Mouse (Mus musculus) liver, embryonic 13.5 days (tissue): Measurements from ENCODE around the gene Arsa. TPM values are rescaled to one million over a fixed set of nuclear protein-coding genes. Genes with fewer than 3 reads are reported as not detected.

Experiments
- ATAC-seq: fragments of 200-750 bp; cut with Nextera tagmentation; 2 replicates; pipeline ENCODE4 v1.8.0; 2017; ENCODE audit warnings: low read depth, mild to moderate bottlenecking, moderate number of reproducible peaks, moderate library complexity
- DNase-seq: peaks from one replicate; pipeline ENCODE4 v3.0.0; 2022
- H3K27ac ChIP-seq: fragments of 300-500 bp; sonication (generic); 2 replicates; pipeline ENCODE4 v1.5.1; 2015; ENCODE audit warnings: moderate library complexity, mild to moderate bottlenecking, inconsistent platforms
- H3K27me3 ChIP-seq: fragments of 300-500 bp; sonication (generic); 2 replicates; pipeline ENCODE4 v1.6.1; 2015; ENCODE audit warnings: mild to moderate bottlenecking, inconsistent platforms
- H3K36me3 ChIP-seq: fragments of 300-500 bp; sonication (generic); 2 replicates; pipeline ENCODE4 v1.6.1; 2015; ENCODE audit warnings: mild to moderate bottlenecking, inconsistent platforms
- H3K4me1 ChIP-seq: fragments of 300-500 bp; sonication (generic); replicated peaks from 2 replicates; pipeline ENCODE4 v1.6.1; 2015; ENCODE audit warnings: inconsistent platforms
- H3K4me2 ChIP-seq: fragments of 300-500 bp; sonication (generic); 2 replicates; pipeline ENCODE4 v1.6.1; 2015; ENCODE audit warnings: inconsistent platforms, mild to moderate bottlenecking, moderate library complexity
- H3K4me3 ChIP-seq: fragments of 300-500 bp; sonication (generic); replicated peaks from 2 replicates; pipeline ENCODE4 v1.5.1; 2015; ENCODE audit warnings: mild to moderate bottlenecking, inconsistent platforms
- H3K9ac ChIP-seq: fragments of 300-500 bp; sonication (generic); 2 replicates; pipeline ENCODE4 v1.6.1; 2015; ENCODE audit warnings: mild to moderate bottlenecking, inconsistent platforms
- H3K9me3 ChIP-seq: fragments of 300-500 bp; sonication (generic); replicated peaks from 2 replicates; pipeline ENCODE4 v1.6.1; 2016; ENCODE audit warnings: inconsistent platforms
- WGBS: fragments of 180-500 bp; shearing (Covaris S2); methylation state at CpG from one replicate; pipeline ENCODE4 v1.1.7; 2015; ENCODE audit not compliant: insufficient replicate concordance; 5-methylcytosine and 5-hydroxymethylcytosine counted together
- polyA plus RNA-seq: library from polyadenylated mRNA; unstranded; fragments of >200 nt; fragmentation: Nextera tagmentation; extraction: Ambion mirVana; gene quantifications from 2 replicates; pipeline ENCODE4 v1.2.1, GENCODE M21; 2015

Arsa gene
- polyA plus RNA-seq, 1 experiment from 2014 or later, result 4.9 TPM

- ATAC-seq, result no peak
- no peak for DNase-seq
- Histone ChIP-seq H3K4me2 (no peak overlapping the region), H3K4me1 (peaks cover 31% of the 10 kb centered on the region), H3K9ac (no peak overlapping the region), H3K9me3 (no peaks in the 10 kb centered on the region), H3K36me3 (no peaks in the 10 kb centered on the region), H3K27ac (no peak overlapping the region), H3K27me3 (no peaks in the 10 kb centered on the region), H3K4me3 (no peak overlapping the region)
- 81% methylated on average over 9 of the region's 9 CpGs for WGBS
These were observed 3.9 kb downstream of the Arsa start for GRCm38 (mm10) chr15:89473370-89473769.

DNA sequence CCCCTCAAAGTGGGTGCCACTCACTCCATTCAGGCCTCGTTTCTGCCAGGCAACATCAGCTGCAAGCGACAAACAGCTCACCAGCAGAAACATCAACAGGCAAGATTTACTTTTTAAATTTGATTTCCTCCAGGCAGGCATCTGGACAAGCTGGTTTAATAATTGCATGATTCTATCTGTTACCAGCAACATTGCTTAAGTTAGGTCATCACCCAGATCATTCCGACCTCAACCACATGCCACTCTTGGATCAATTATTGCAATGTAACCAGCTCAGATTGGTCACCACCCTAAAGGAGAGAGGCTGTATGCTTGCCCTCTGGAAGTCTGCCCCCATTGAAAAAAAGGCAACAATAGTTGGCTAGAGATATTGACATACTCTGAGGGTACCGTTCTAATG, 5.7 kb downstream of the Arsa start:
- no peak overlapping the region for H3K4me3 ChIP-seq
- no peak overlapping the region for H3K27ac ChIP-seq
- ATAC-seq (no peak), DNase-seq (no peak)
- H3K4me1 ChIP-seq, result peaks cover 18% of the 10 kb centered on the region
- no peaks in the 10 kb centered on the region for H3K36me3 ChIP-seq
- H3K9me3 ChIP-seq, result no peaks in the 10 kb centered on the region
- 80% methylated on average over 4 of the region's 4 CpGs for WGBS
- H3K9ac ChIP-seq, result no peak overlapping the region
- H3K4me2 ChIP-seq, result no peak overlapping the region
- no peaks in the 10 kb centered on the region for H3K27me3 ChIP-seq

- 29% methylated on average over 2 of the region's 2 CpGs for WGBS
- ATAC-seq (no peak), DNase-seq (no peak)
- Histone ChIP-seq H3K27ac (no peak overlapping the region), H3K27me3 (no peaks in the 10 kb centered on the region), H3K4me1 (no peaks in the 10 kb centered on the region), H3K4me2 (no peak overlapping the region), H3K9me3 (no peaks in the 10 kb centered on the region), H3K4me3 (no peak overlapping the region), H3K9ac (no peak overlapping the region), H3K36me3 (no peaks in the 10 kb centered on the region)
These were observed 8.6 kb downstream of the Arsa start for GRCm38 (mm10) chr15:89468577-89468976.

DNA sequence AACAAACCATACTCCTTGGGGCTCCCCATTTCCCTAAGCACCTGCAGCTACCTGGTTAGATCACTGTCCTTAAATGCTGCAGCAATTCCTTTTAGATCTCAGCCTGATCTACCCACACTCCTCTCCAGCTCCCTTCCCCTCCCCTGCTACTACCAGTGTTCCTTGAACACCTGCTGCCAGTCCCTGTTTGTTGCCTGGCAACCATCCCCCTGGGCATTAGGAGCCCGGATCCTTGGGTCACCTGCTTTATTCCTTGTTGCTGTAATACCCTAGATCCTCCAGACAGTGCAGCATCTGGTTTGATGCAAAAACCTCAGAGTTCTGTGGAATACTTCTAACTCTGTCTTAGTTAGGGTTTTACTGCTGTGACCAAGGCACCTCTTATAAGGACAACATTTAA, 12.2 kb downstream of the Arsa start:
- Histone ChIP-seq H3K9me3 (no peaks in the 10 kb centered on the region), H3K4me1 (no peaks in the 10 kb centered on the region), H3K9ac (no peak overlapping the region), H3K27ac (no peak overlapping the region), H3K36me3 (no peaks in the 10 kb centered on the region), H3K4me3 (no peak overlapping the region), H3K4me2 (no peak overlapping the region), H3K27me3 (peaks cover 18% of the 10 kb centered on the region; the same call in 1 of the 2 replicates)
- no peak for ATAC-seq
- no peak for DNase-seq
- 22% methylated on average over 1 of the region's 1 CpGs for WGBS

DNA sequence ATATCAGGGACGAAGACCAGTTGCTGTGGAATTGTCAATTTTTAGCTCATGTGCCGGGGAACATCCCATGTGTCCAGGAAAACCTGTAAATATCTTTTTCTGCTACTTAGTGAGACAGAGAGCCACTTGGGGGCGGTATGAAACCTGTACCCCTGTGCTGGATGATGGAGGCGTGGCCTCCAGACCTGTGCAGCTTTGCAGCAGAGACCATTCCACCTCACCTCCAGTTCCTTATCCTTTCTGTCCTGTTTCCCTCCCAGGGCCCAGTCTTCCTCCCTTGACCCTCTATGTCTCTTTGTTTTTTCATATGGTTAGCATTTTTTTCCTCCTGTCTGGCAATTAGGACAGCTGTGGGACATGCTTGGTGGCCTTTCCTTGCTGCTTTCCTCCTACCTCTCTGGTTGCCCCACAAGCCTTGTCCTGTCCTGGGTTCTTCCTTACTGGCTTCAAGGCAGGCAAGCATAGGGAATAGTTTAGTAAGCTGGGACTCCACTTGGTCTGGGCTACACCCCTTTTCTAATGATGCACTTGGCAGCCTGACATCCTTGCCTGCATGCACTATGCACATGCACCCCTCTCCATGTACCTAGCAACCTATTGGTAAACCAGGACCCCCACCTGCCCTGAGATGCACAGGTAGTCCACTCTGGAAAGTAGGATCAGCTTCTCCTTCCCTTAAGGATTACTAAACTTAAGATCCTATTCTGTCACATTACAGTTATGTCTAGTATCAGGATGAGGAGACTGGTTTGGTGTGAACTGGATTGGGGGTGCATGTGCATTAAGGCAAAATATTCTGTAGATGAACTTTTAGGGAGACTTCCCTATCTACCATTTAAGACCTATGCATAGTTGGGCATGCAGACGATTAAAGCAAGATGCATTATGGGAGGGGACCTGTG, 13.6 kb downstream of the Arsa start:
- ATAC-seq (no peak), DNase-seq (no peak)
- Histone ChIP-seq H3K27me3 (peaks cover 25% of the 10 kb centered on the region; the same call in 1 of the 2 replicates), H3K27ac (no peak overlapping the region), H3K4me3 (no peak overlapping the region), H3K4me1 (no peaks in the 10 kb centered on the region), H3K9me3 (no peaks in the 10 kb centered on the region), H3K4me2 (no peak overlapping the region), H3K9ac (no peak overlapping the region), H3K36me3 (no peaks in the 10 kb centered on the region)
- WGBS, result 35% methylated on average over 5 of the region's 5 CpGs

- no peak overlapping the region for H3K4me3 ChIP-seq
- no peak overlapping the region for H3K27ac ChIP-seq
- DNase-seq (no peak), ATAC-seq (no peak)
- no peak overlapping the region for H3K9ac ChIP-seq
- WGBS, result 56% methylated on average over 7 of the region's 7 CpGs
- no peaks in the 10 kb centered on the region for H3K9me3 ChIP-seq
- H3K36me3 ChIP-seq, result no peaks in the 10 kb centered on the region
- H3K27me3 ChIP-seq, result peaks cover 37% of the 10 kb centered on the region
- no peak overlapping the region for H3K4me2 ChIP-seq
- no peaks in the 10 kb centered on the region for H3K4me1 ChIP-seq
These were observed 15.0 kb downstream of the Arsa start for GRCm38 (mm10) chr15:89462176-89462575.

DNA sequence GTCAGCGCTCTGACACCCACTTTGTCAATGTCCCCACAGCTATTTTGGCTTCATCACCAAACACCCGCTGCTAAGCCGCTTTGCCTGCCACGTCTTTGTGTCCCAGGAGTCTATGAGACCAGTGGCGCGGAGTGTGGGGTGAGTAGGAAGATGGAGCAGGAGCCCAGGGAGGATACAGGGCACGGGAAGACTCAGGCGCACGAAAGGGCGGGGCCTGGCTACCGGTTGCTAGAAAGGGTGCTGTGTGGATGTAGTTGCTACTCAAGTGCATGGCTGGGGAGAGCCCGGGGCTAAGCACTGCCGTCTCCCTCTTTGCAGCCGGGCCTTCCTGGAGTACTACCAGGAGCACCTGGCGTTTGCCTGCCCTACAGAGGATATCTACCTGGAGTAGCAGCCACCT, 15.9 kb downstream of the Arsa start:
- 62% methylated on average over 15 of the region's 15 CpGs for WGBS
- Histone ChIP-seq H3K4me2 (no peak overlapping the region), H3K27me3 (peaks cover 46% of the 10 kb centered on the region), H3K27ac (no peak overlapping the region), H3K4me1 (no peaks in the 10 kb centered on the region), H3K4me3 (no peak overlapping the region), H3K9ac (no peak overlapping the region), H3K36me3 (no peaks in the 10 kb centered on the region), H3K9me3 (no peaks in the 10 kb centered on the region)
- DNase-seq (no peak), ATAC-seq (no peak)

- Histone ChIP-seq H3K4me3 (no peak overlapping the region), H3K4me1 (no peaks in the 10 kb centered on the region), H3K9ac (no peak overlapping the region), H3K36me3 (no peaks in the 10 kb centered on the region), H3K27me3 (peaks cover 56% of the 10 kb centered on the region), H3K9me3 (no peaks in the 10 kb centered on the region), H3K4me2 (no peak overlapping the region), H3K27ac (no peak overlapping the region)
- ATAC-seq (no peak), DNase-seq (no peak)
- WGBS, result 48% methylated on average over 10 of the region's 10 CpGs
These were observed 16.9 kb downstream of the Arsa start for GRCm38 (mm10) chr15:89460298-89460697.

DNA sequence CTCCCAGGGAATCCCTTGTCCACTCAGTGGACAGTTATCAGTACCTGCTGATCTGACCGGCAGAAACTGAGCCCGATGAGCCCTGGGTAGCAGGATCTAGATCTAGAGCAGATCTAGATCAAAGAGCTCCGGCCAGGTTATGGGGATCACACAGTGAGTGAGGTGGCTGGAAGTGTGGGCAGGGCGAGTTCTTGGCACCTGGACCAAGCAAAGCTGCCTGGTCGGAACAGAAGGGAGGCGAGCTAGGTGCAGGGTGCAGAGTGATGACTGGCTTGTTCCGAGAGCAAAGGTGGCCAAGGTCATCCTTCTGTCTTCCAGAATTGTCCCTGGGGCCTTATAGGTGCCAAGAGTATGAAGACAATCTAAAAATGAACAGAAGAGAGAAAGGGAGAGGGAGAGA, 17.4 kb downstream of the Arsa start:
- Histone ChIP-seq H3K9ac (no peak overlapping the region), H3K4me1 (no peaks in the 10 kb centered on the region), H3K4me3 (no peak overlapping the region), H3K27me3 (peaks cover 61% of the 10 kb centered on the region), H3K4me2 (no peak overlapping the region), H3K9me3 (no peaks in the 10 kb centered on the region), H3K27ac (no peak overlapping the region), H3K36me3 (no peaks in the 10 kb centered on the region)
- no peak for ATAC-seq
- DNase-seq, result no peak
- WGBS, result 55% methylated on average over 7 of the region's 7 CpGs

DNA sequence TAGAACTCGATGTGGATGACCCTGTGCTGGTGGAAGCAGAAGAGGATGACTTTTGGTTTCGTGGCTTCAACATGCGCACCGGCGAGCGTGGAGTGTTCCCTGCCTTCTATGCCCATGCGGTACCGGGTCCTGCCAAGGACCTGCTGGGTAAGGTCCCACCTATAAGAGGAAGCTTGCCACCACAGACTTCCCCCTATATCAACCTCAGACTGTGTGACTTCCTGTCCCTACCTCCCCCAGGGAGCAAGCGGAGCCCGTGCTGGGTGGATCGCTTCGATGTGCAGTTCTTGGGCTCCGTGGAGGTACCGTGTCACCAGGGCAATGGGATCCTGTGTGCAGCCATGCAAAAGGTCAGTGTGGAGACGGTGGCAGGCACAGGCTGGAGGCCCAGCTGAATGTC, 18.3 kb downstream of the Arsa start:
- H3K9ac ChIP-seq, result no peak overlapping the region
- no peak for ATAC-seq
- no peaks in the 10 kb centered on the region for H3K9me3 ChIP-seq
- no peaks in the 10 kb centered on the region for H3K36me3 ChIP-seq
- H3K27me3 ChIP-seq, result peaks cover 70% of the 10 kb centered on the region
- peaks cover 6% of the 10 kb centered on the region for H3K4me1 ChIP-seq
- H3K4me3 ChIP-seq, result no peak overlapping the region
- WGBS, result 36% methylated on average over 15 of the region's 15 CpGs
- no peak overlapping the region for H3K4me2 ChIP-seq
- DNase-seq, result no peak
- H3K27ac ChIP-seq, result no peak overlapping the region

DNA sequence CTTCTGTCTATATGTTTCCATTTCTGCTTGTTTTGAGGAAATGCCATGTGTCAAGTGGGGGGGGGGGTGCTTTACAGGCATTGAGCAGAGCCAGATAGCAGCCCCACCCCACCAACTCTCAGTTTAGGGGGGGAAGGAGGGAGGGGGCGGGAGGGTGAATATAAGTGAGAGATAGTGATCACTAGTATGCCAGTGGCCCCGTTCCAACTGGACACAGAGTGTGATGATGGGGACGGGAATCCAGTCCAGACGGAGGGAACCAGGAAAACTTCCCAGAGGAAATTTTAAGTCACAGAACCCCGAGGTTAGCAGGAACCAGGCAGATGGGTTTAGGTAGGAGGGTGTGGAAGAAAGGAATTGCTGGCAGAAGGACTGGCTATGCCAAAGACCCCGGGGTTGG, 21.6 kb downstream of the Arsa start:
- H3K4me2 ChIP-seq, result no peak overlapping the region
- no peak overlapping the region for H3K9ac ChIP-seq
- peaks cover 73% of the 10 kb centered on the region for H3K27me3 ChIP-seq
- DNase-seq, result no peak
- no peaks in the 10 kb centered on the region for H3K36me3 ChIP-seq
- ATAC-seq, result no peak
- H3K4me1 ChIP-seq, result peaks cover 11% of the 10 kb centered on the region
- no peaks in the 10 kb centered on the region for H3K9me3 ChIP-seq
- WGBS, result 61% methylated on average over 6 of the region's 6 CpGs
- H3K4me3 ChIP-seq, result no peak overlapping the region
- H3K27ac ChIP-seq, result no peak overlapping the region

DNA sequence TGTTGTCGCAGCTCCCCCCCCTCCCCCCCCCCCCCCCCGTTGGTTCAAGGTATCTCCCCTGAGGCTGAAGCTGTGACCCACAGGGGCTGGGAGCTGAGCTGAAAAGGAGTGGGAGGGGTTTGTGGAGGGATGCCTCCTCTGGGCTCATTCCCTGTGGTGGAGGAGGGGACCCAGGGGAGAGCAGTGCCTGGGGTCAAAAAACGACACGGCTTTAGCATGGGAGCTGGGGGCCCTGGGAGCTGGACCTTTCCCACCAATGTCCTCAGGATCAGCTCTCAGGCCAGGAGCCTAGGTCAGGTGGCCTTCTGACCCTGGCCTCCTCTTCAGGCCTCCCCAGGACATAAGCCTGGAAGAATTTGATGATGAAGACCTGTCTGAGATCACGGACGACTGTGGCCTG, 22.4 kb downstream of the Arsa start:
- Histone ChIP-seq H3K27me3 (peaks cover 73% of the 10 kb centered on the region), H3K27ac (no peak overlapping the region), H3K9ac (no peak overlapping the region), H3K4me3 (no peak overlapping the region), H3K9me3 (no peaks in the 10 kb centered on the region), H3K4me1 (peaks cover 11% of the 10 kb centered on the region), H3K4me2 (no peak overlapping the region), H3K36me3 (no peaks in the 10 kb centered on the region)
- DNase-seq (no peak), ATAC-seq (no peak)
- 27% methylated on average over 4 of the region's 6 CpGs for WGBS
